Mouse (Mus musculus) embryonic fibroblast, embryonic 13.5 days (primary cell): ENCODE data around the gene Nhsl2.

Source experiments
- CTCF ChIP-seq: IDR thresholded peaks from 2 replicates; pipeline ENCODE4 v1.5.1; 2011; ENCODE audit warnings: mild to moderate bottlenecking, control low read depth, low read length, moderate library complexity, borderline replicate concordance; ENCODE audit not compliant: insufficient read depth
- POLR2A ChIP-seq: IDR thresholded peaks from 2 replicates; pipeline ENCODE4 v1.6.1; 2011; ENCODE audit warnings: low read depth, mild to moderate bottlenecking, control low read depth, low read length, moderate library complexity

GRCm38 (mm10) chrX:102071517-102071916 is 222.3 kb downstream of the Nhsl2 start:
- TF ChIP-seq CTCF (no peak), POLR2A (no peak)
